Mouse (Mus musculus): Measurements from ENCODE around the gene Nr3c2. TPM values are rescaled to one million over a fixed set of nuclear protein-coding genes. Genes with fewer than 3 reads are reported as not detected.

Gene Nr3c2
- polyA plus RNA-seq, 1 experiment from 2014 or later = 2.9 TPM

DNA sequence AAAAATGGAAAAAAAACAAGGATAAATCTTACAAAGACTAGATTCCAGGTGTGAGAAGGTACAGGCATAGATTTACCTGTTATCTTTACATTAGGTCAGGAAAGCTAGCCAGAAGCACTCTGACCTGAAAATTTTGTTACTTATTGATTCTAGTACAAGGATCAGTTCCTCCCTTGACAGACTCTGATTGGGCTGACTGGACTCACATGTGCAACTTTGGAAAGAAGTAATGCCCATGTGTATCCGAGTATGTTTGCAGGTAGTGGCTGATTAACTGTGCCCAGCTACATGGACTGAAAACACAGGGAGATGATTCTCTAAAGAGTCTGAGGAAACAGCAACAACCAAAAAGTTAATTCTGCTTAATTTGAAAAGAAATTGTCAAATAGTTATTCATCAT lies 29.1 kb downstream of the Nr3c2 start:
- no peaks in the 10 kb centered on the region for H3K9me3 ChIP-seq (ENCODE audit: control insufficient read depth, low read length)
- DNase-seq (ENCODE audit: low spot score) (no peak), ATAC-seq (replicated peaks; ENCODE audit: low FRiP score, low TSS enrichment, low read depth) (no peak)
- no peaks in the 10 kb centered on the region for H3K27me3 ChIP-seq (replicated peaks; ENCODE audit: control insufficient read depth, insufficient read depth, low read length)
- no peak overlapping the region for H3K4me3 ChIP-seq (ENCODE audit: low read depth, low read length)
- no peak overlapping the region for H3K4me2 ChIP-seq (ENCODE audit: low read length)
- H3K9ac ChIP-seq (ENCODE audit: low read length) = no peak overlapping the region
- WGBS = 85% methylated on average over 1 of the region's 1 CpGs
- no peak overlapping the region for H3K27ac ChIP-seq (ENCODE audit: low read depth)
- no peaks in the 10 kb centered on the region for H3K4me1 ChIP-seq (replicated peaks; ENCODE audit: control insufficient read depth, insufficient read depth, low read length)
- no peaks in the 10 kb centered on the region for H3K36me3 ChIP-seq (ENCODE audit: control insufficient read depth, insufficient read depth, low read length)

DNA sequence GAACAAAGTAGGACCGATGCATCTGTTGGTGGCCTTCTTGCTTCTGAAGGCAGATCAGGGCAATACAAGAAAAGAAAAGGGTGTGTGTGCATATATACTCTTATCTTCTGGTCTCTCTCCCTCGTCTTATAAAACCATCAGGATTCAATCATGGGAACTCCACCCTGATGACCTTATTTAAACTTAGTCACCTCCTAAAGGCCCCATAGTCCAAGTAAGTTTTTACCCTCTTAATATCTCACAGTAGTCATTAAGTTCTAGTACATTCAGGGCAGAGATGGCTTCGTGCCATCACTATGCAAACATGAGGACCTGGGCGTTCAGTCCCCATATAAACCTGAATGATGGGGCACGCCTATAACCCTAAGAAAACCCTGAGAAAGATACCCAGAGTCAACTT lies 29.6 kb downstream of the Nr3c2 start:
- no peaks in the 10 kb centered on the region for H3K4me1 ChIP-seq (replicated peaks; ENCODE audit: control insufficient read depth, insufficient read depth, low read length)
- H3K36me3 ChIP-seq (ENCODE audit: control insufficient read depth, insufficient read depth, low read length) = no peaks in the 10 kb centered on the region
- H3K27ac ChIP-seq (ENCODE audit: low read depth) = no peak overlapping the region
- no peak for DNase-seq (ENCODE audit: low spot score)
- H3K4me2 ChIP-seq (ENCODE audit: low read length) = no peak overlapping the region
- no peak for ATAC-seq (replicated peaks; ENCODE audit: low FRiP score, low TSS enrichment, low read depth)
- no peaks in the 10 kb centered on the region for H3K9me3 ChIP-seq (ENCODE audit: control insufficient read depth, low read length)
- H3K9ac ChIP-seq (ENCODE audit: low read length) = no peak overlapping the region
- H3K4me3 ChIP-seq (ENCODE audit: low read depth, low read length) = no peak overlapping the region
- H3K27me3 ChIP-seq (replicated peaks; ENCODE audit: control insufficient read depth, insufficient read depth, low read length) = no peaks in the 10 kb centered on the region
- 72% methylated on average over 5 of the region's 5 CpGs for WGBS

- no peak overlapping the region for H3K9ac ChIP-seq (ENCODE audit: low read length)
- no peak overlapping the region for H3K4me3 ChIP-seq (ENCODE audit: low read depth, low read length)
- no peak for ATAC-seq (replicated peaks; ENCODE audit: low FRiP score, low TSS enrichment, low read depth)
- no peak overlapping the region for H3K27ac ChIP-seq (ENCODE audit: low read depth)
- WGBS = 95% methylated on average over 3 of the region's 3 CpGs
- H3K4me2 ChIP-seq (ENCODE audit: low read length) = no peak overlapping the region
- H3K36me3 ChIP-seq (ENCODE audit: control insufficient read depth, insufficient read depth, low read length) = no peaks in the 10 kb centered on the region
- H3K4me1 ChIP-seq (replicated peaks; ENCODE audit: control insufficient read depth, insufficient read depth, low read length) = no peaks in the 10 kb centered on the region
- no peak for DNase-seq (ENCODE audit: low spot score)
- no peaks in the 10 kb centered on the region for H3K9me3 ChIP-seq (ENCODE audit: control insufficient read depth, low read length)
- H3K27me3 ChIP-seq (replicated peaks; ENCODE audit: control insufficient read depth, insufficient read depth, low read length) = no peaks in the 10 kb centered on the region
Measured at GRCm38 (mm10) chr8:76965046-76965445, 65.8 kb downstream of the Nr3c2 start.

DNA sequence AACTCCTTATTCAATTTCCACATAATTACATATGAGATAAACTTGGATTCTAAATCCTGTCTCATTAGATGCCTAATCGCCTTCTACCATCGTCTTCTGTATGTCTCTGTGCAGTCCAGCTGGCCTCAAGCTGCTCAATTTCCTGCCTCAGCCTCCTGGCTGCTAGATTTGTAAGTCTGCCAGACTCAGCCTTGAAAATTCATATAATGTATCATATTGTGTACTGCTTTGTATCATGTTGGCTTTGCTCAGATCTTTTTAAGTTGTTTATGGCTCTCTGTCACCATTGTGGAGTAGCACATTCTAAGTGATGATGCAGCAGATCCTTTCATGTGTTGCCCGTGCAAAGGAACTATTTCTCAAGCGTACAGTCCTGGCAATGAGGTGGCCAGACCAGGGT lies 71.9 kb downstream of the Nr3c2 start:
- Histone ChIP-seq H3K4me3 (ENCODE audit: low read depth, low read length) (no peak overlapping the region), H3K27ac (ENCODE audit: low read depth) (no peak overlapping the region), H3K9ac (ENCODE audit: low read length) (no peak overlapping the region), H3K9me3 (ENCODE audit: control insufficient read depth, low read length) (no peaks in the 10 kb centered on the region), H3K4me2 (ENCODE audit: low read length) (no peak overlapping the region), H3K27me3 (replicated peaks; ENCODE audit: control insufficient read depth, insufficient read depth, low read length) (no peaks in the 10 kb centered on the region), H3K4me1 (replicated peaks; ENCODE audit: control insufficient read depth, insufficient read depth, low read length) (peaks cover 3% of the 10 kb centered on the region; the same call in 1 of the 2 replicates), H3K36me3 (ENCODE audit: control insufficient read depth, insufficient read depth, low read length) (no peaks in the 10 kb centered on the region)
- DNase-seq (ENCODE audit: low spot score) (no peak), ATAC-seq (replicated peaks; ENCODE audit: low FRiP score, low TSS enrichment, low read depth) (no peak)
- 90% methylated on average over 4 of the region's 4 CpGs for WGBS

DNA sequence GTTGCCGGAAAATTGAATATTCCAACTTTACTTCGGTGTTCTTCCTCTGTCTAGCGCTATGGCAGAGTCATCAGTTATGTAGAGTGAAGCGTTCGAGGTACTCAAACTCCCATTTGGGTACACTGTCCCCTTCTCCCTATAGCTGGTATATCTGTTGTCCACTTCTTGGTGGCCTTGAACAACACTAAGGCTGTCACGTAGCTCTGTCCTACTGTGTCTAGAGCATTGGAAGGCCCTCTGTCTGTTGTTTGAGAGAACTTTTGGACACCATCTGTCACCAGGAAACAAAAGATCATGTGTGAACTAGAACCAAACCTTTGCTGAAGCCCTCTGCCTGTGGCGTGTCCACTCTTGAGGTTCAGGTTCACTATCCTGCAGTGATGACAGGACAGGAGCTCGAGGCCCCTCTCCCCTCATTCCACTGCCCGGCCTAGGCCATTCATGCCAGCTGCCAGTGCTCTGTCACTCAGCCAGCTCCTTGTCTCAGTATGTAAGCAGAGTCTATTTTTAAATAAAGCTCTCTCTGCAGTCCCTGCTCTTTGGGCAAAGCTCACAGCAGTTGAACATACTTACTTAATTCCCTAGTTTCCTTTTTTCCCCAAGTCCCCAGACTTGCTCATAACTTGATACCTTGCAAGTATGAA lies 72.6 kb downstream of the Nr3c2 start:
- Histone ChIP-seq H3K9ac (ENCODE audit: low read length) (no peak overlapping the region), H3K27me3 (replicated peaks; ENCODE audit: control insufficient read depth, insufficient read depth, low read length) (no peaks in the 10 kb centered on the region), H3K27ac (ENCODE audit: low read depth) (no peak overlapping the region), H3K9me3 (ENCODE audit: control insufficient read depth, low read length) (no peaks in the 10 kb centered on the region), H3K4me1 (replicated peaks; ENCODE audit: control insufficient read depth, insufficient read depth, low read length) (peaks cover 3% of the 10 kb centered on the region; the same call in 1 of the 2 replicates), H3K4me2 (ENCODE audit: low read length) (no peak overlapping the region), H3K4me3 (ENCODE audit: low read depth, low read length) (no peak overlapping the region), H3K36me3 (ENCODE audit: control insufficient read depth, insufficient read depth, low read length) (no peaks in the 10 kb centered on the region)
- 88% methylated on average over 9 of the region's 9 CpGs for whole genome bisulfite sequencing
- no peak for ATAC-seq (replicated peaks; ENCODE audit: low FRiP score, low TSS enrichment, low read depth)
- no peak for DNase-seq (ENCODE audit: low spot score)

GRCm38 (mm10) chr8:76972947-76973552 lies 73.8 kb downstream of the Nr3c2 start:
- no peaks in the 10 kb centered on the region for H3K27me3 ChIP-seq (replicated peaks; ENCODE audit: control insufficient read depth, insufficient read depth, low read length)
- ATAC-seq (replicated peaks; ENCODE audit: low FRiP score, low TSS enrichment, low read depth) (no peak), DNase-seq (ENCODE audit: low spot score) (no peak)
- WGBS = 65% methylated on average over 8 of the region's 8 CpGs
- H3K4me3 ChIP-seq (ENCODE audit: low read depth, low read length) = no peak overlapping the region
- H3K4me2 ChIP-seq (ENCODE audit: low read length) = no peak overlapping the region
- H3K27ac ChIP-seq (ENCODE audit: low read depth) = no peak overlapping the region
- H3K4me1 ChIP-seq (replicated peaks; ENCODE audit: control insufficient read depth, insufficient read depth, low read length) = peaks cover 3% of the 10 kb centered on the region; the same call in 1 of the 2 replicates
- H3K9ac ChIP-seq (ENCODE audit: low read length) = no peak overlapping the region
- H3K9me3 ChIP-seq (ENCODE audit: control insufficient read depth, low read length) = no peaks in the 10 kb centered on the region
- no peaks in the 10 kb centered on the region for H3K36me3 ChIP-seq (ENCODE audit: control insufficient read depth, insufficient read depth, low read length)

- H3K4me3 ChIP-seq (ENCODE audit: low read depth, low read length) = no peak overlapping the region
- H3K4me2 ChIP-seq (ENCODE audit: low read length) = no peak overlapping the region
- H3K27me3 ChIP-seq (replicated peaks; ENCODE audit: control insufficient read depth, insufficient read depth, low read length) = no peaks in the 10 kb centered on the region
- H3K9me3 ChIP-seq (ENCODE audit: control insufficient read depth, low read length) = 0 out of 2 replicates have a peak, but pooled peaks cover 4% of the 10 kb centered on the region
- no peaks in the 10 kb centered on the region for H3K36me3 ChIP-seq (ENCODE audit: control insufficient read depth, insufficient read depth, low read length)
- H3K4me1 ChIP-seq (replicated peaks; ENCODE audit: control insufficient read depth, insufficient read depth, low read length) = peaks cover 3% of the 10 kb centered on the region; the same call in 1 of the 2 replicates
- DNase-seq (ENCODE audit: low spot score) (no peak), ATAC-seq (replicated peaks; ENCODE audit: low FRiP score, low TSS enrichment, low read depth) (no peak)
- no peak overlapping the region for H3K27ac ChIP-seq (ENCODE audit: low read depth)
- 91% methylated on average over 4 of the region's 4 CpGs for WGBS
- no peak overlapping the region for H3K9ac ChIP-seq (ENCODE audit: low read length)
Measured at GRCm38 (mm10) chr8:76977907-76978306, 78.7 kb downstream of the Nr3c2 start.

GRCm38 (mm10) chr8:76984082-76984481 lies 84.8 kb downstream of the Nr3c2 start:
- ATAC-seq (replicated peaks; ENCODE audit: low FRiP score, low TSS enrichment, low read depth) = no peak

DNA sequence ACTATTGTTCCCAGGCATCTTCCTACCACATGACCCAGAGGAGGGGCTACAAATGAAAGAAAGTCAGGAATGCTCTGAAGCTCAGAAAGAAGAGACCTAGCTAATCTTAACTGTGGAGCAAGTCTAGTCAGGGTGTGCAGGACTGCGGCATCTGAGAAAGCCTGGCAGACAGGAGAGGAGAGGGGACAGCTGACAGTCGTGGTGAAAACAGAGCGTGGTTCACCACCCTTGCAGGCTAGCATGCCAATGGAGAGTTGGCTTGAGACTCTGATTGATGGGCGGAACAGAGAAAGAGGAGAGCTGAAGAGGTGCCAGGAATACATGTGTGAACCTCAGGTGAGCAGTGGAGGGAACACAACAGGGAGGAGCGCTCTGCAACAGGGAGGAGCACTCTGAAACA lies 85.6 kb downstream of the Nr3c2 start:
- no peak for DNase-seq (ENCODE audit: low spot score)
- H3K27me3 ChIP-seq (replicated peaks; ENCODE audit: control insufficient read depth, insufficient read depth, low read length) = no peaks in the 10 kb centered on the region
- no peak overlapping the region for H3K4me3 ChIP-seq (ENCODE audit: low read depth, low read length)
- H3K4me1 ChIP-seq (replicated peaks; ENCODE audit: control insufficient read depth, insufficient read depth, low read length) = no peaks in the 10 kb centered on the region
- H3K9ac ChIP-seq (ENCODE audit: low read length) = no peak overlapping the region
- H3K27ac ChIP-seq (ENCODE audit: low read depth) = no peak overlapping the region
- H3K9me3 ChIP-seq (ENCODE audit: control insufficient read depth, low read length) = 0 out of 2 replicates have a peak, but pooled peaks cover 4% of the 10 kb centered on the region
- no peak overlapping the region for H3K4me2 ChIP-seq (ENCODE audit: low read length)
- no peak for ATAC-seq (replicated peaks; ENCODE audit: low FRiP score, low TSS enrichment, low read depth)
- H3K36me3 ChIP-seq (ENCODE audit: control insufficient read depth, insufficient read depth, low read length) = no peaks in the 10 kb centered on the region
- WGBS = 86% methylated on average over 5 of the region's 5 CpGs

More at GRCm38 (mm10) chr8:76984082-76984481, 84.8 kb downstream of the Nr3c2 start:
- H3K36me3 ChIP-seq (ENCODE audit: control insufficient read depth, insufficient read depth, low read length) = no peaks in the 10 kb centered on the region
- H3K4me3 ChIP-seq (ENCODE audit: low read depth, low read length) = no peak overlapping the region
- H3K4me1 ChIP-seq (replicated peaks; ENCODE audit: control insufficient read depth, insufficient read depth, low read length) = no peaks in the 10 kb centered on the region
- H3K9ac ChIP-seq (ENCODE audit: low read length) = no peak overlapping the region
- no peaks in the 10 kb centered on the region for H3K27me3 ChIP-seq (replicated peaks; ENCODE audit: control insufficient read depth, insufficient read depth, low read length)
- H3K27ac ChIP-seq (ENCODE audit: low read depth) = no peak overlapping the region
- 0 out of 2 replicates have a peak, but pooled peaks cover 4% of the 10 kb centered on the region for H3K9me3 ChIP-seq (ENCODE audit: control insufficient read depth, low read length)
- no peak overlapping the region for H3K4me2 ChIP-seq (ENCODE audit: low read length)
- no peak for DNase-seq (ENCODE audit: low spot score)
